Mouse (Mus musculus): ENCODE data around the gene Cmtr1.

The Cmtr1 gene

GRCm38 (mm10) chr17:29669030-29669429 is 8.6 kb downstream of the Cmtr1 start:
- no peak for DNase-seq (ENCODE audit: low spot score in 2 of 2)

- DNase-seq (ENCODE audit: low spot score in 2 of 2) = no peak
These were observed 9.5 kb downstream of the Cmtr1 start for GRCm38 (mm10) chr17:29669936-29670335.

DNA sequence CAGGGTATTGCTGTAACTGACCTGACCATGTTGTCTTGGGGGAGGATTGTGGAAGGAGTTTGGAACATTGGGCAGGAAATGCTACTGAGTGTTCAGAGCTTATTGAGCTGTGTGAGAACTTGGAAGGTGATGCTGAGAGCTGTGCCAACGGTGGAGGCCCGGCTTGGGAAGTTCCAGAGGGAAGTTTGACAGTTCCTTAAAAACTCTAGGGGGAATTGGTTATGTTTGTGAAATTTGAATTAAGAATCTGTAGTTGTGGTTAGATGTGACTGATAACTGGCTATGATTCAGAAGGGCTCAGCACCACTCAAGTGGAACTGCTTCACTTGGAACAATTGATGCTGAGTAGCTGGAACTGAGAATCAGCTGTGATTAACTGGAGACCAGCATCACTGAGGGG is 10.6 kb downstream of the Cmtr1 start:
- no peak for DNase-seq (ENCODE audit: low spot score in 2 of 2)

DNA sequence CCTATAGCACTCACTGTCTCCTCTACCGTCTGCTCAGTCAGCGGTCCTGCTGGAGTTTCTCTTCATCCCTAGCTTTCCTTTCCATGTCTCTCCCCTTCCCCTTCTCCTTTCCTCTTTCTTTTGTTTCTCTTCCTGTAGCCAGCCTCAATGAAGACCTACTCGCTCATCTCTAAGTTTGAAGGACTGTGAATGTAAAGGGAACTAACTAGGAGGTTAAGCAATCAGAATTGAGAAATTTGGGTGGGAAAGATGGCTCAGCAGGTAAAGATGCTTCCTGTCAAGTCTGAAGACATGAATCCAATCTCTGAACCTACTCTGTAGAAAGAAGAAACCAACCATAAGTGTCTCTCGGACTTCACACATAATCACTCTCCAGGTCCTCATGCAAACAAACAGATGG is 12.9 kb downstream of the Cmtr1 start:
- no peak for DNase-seq (ENCODE audit: low spot score in 2 of 2)

DNA sequence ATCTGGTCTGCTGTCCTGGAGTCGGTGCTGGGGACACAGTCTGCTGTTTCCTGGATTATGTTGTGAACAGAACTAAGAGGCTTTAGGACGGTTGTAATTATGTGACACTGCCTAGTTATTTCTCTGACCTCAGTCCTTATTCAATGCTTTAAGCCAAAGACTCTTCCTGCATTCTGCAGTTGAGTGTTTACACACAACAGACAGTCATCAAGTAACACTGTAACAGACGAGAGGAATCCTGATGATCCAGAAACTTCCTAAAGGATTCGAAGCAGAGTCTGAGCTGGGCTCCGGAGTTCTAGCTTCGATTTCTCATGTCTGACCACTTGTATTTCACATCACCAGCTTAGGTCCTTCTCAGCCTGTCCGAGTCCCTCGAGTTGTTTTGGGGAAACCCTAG is 18.1 kb downstream of the Cmtr1 start:
- DNase-seq (ENCODE audit: low spot score in 2 of 2) = no peak

DNA sequence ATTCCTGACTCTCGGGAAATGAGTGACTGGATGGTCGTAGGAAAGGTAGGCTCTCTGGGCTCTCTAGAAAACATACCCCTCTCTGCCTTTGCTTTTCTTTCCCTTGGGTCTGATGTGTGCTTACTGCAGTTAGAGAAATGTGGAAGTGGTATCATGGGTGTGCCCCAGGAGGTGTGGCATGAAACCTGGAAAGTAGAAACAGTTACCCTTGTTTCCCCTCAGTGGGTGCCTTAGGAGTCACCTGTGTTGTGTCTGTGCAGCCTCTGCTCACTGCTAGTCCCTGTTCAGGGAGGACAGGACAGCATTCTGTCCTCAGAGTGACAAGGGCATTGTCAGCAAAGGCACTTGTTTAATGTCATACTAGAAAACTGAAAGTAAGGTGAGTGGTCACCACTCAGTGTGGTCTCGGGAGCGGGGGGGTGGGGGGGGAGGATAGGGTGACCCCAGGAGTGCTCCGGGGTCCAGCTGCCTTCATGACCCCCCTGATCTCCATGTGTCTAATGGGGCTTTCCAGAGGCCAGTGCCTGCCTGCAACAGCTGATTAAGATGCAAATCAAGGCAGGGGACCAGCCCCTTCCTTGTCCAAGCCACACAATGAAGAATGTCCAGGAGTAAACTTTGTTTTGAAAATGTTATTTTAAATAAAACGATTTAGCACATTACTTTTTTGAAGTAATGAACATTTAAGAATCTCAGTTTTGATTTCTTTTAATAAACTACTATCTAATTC is 18.8 kb downstream of the Cmtr1 start:
- DNase-seq (ENCODE audit: low spot score in 2 of 2) = no peak

GRCm38 (mm10) chr17:29680174-29680573 is 19.8 kb downstream of the Cmtr1 start:
- DNase-seq (ENCODE audit: low spot score in 2 of 2) = no peak

- no peak for DNase-seq (ENCODE audit: low spot score in 2 of 2)
These were observed 20.5 kb downstream of the Cmtr1 start for GRCm38 (mm10) chr17:29680921-29681320.

DNA sequence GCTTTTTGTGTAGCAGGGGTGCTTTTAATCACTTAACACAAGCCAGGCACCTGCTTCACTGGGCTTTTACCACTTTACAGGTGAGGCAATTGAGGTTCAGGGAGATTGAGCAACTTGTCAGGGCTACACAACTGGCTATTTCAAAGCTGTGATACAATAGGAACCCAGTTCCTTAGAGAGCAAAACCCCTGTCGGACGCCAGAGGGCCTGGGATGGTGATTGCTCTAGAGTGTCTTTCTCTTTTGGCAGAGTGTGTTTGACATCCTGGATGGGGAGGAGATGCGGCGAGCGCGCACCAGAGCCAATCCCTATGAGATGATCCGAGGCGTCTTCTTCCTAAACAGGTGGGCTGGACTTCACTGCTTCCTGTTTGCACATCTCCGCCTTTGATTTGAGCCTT is 21.3 kb downstream of the Cmtr1 start:
- DNase-seq (ENCODE audit: low spot score in 2 of 2) = no peak

- no peak for DNase-seq (ENCODE audit: low spot score in 2 of 2)
These were observed 21.9 kb downstream of the Cmtr1 start for GRCm38 (mm10) chr17:29682261-29682660.

DNA sequence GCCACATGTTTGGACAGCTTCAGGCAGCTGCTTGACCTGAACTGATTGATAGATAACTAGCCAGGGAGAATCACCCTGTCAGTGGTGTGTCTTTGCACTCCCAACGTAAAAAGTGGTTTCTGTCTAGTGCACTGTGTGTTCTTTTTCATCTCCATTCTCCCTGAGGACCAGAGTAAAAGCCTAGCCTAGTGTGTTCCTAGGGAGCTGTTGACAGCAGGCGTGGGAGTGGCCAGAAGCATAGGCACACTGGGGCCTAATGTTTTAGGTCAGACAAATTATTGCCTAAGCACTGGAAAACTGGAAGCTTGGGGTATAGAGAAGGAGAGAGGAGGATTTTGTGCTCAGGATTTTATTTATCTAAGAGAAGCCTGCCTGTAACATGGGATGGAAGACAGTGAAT is 22.7 kb downstream of the Cmtr1 start:
- no peak for DNase-seq (ENCODE audit: low spot score in 2 of 2)

- DNase-seq (ENCODE audit: low spot score in 2 of 2) = no peak
These were observed 23.9 kb downstream of the Cmtr1 start for GRCm38 (mm10) chr17:29684275-29684674.

- no peak for DNase-seq (ENCODE audit: low spot score in 2 of 2)
These were observed 26.4 kb downstream of the Cmtr1 start for GRCm38 (mm10) chr17:29686771-29687170.

GRCm38 (mm10) chr17:29687373-29687772 is 27.0 kb downstream of the Cmtr1 start:
- DNase-seq (ENCODE audit: low spot score in 2 of 2) = no peak

DNA sequence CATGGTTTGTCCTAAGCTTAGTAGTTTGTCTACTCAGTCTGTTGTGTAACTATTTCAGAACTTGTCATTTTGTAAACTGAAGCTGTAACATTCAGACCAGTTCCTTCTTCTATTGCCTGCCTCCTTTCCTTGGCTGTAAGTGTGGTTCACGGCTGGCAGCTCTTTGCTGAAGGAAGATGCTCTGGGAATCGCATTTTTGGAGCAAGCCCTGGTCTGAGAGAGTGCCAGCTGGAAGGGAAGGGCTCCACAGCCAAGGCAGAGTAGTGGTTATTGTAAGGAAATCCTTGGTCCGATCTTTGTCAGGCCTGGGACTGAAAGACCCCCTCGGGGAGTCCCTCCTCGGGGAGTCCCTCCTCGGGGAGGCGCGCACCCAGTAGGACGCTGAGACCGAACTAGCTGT is 28.2 kb downstream of the Cmtr1 start:
- DNase-seq (ENCODE audit: low spot score in 2 of 2) = no peak

DNA sequence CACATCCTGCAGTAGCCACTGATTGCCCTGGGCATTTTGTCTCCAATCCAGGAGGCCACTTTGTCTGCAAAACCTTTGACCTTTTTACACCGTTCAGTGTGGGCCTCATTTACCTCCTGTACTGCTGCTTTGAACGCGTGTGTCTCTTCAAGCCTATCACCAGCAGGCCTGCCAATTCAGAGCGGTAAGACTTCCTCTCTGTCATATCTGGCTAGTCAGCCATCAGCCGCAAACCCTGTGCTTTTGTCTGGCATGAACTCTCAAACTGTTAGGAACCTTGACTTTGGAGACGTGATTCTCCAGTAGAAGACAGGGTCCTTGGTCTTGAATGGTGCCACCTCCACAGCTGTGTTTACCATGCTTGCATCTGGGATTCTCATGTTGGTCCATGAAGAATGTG is 29.9 kb downstream of the Cmtr1 start:
- no peak for DNase-seq (ENCODE audit: low spot score in 2 of 2)

DNA sequence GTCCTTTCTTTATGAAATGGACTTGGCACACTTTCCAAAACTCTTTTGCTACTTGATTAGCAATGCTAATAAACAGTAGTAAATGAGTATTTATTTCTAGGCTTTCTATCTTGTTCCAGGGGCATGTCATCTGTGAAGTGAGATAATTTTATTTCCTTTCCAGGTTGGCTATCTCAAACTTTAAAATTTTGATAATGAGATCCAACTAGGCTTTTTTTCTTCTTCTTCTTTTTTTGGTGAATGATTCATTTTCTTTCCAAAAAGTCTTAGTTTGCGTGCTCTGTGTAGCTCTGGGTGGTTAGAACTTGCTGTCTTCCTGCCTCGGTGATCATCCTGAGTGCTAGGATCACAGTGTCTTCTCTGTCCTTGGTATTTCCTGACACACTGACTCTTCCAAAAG is 32.4 kb downstream of the Cmtr1 start:
- no peak for DNase-seq (ENCODE audit: low spot score in 2 of 2)

GRCm38 (mm10) chr17:29693571-29693970 is 33.2 kb downstream of the Cmtr1 start:
- DNase-seq (ENCODE audit: low spot score in 2 of 2) = no peak

DNA sequence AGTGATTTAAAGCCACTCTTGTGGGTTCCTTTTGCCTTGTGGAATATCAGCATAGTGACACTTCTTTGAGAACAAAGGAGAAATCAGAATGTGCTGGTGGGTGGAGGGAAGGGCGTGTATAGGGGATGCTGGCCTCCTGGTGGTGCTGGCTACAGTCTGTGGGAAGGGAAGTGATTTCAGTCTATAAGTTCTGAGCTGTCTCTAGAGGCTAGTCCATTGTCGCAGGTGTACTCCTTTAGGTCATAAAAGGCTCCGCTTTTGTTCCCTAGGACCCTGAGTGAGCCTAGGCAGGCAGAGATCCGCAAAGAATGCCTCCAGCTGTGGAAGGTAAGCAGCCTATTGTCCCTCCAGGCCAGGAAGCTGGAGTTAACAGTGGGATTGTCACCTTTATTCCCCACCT is 34.1 kb downstream of the Cmtr1 start:
- DNase-seq (ENCODE audit: low spot score in 2 of 2) = no peak

- DNase-seq (ENCODE audit: low spot score in 2 of 2) = no peak
These were observed 36.5 kb downstream of the Cmtr1 start for GRCm38 (mm10) chr17:29696940-29697339.

DNA sequence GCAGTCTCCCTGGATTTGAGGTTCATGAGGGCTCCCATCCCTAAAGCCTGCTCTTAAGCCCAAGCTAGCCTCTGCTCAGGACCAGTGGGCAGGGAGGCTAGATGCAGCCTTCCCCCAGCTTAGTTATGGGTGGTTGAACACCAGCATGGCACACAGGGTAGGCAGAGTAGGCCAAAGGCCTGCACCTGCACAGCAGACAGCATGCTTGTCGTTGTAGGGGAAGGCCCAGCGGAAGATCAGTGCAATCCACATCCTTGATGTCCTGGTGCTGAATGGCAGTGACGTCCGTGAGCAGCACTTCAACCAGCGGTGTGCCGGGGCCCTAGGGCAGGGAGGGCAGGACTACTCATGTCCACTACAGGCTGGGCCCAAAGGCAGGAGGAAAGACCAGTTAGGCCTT is 38.0 kb downstream of the Cmtr1 start:
- no peak for DNase-seq (ENCODE audit: low spot score in 2 of 2)

GRCm38 (mm10) chr17:29700573-29700972 is 40.2 kb downstream of the Cmtr1 start:
- no peak for DNase-seq (ENCODE audit: low spot score in 2 of 2)

- no peak for DNase-seq (ENCODE audit: low spot score in 2 of 2)
These were observed 42.7 kb downstream of the Cmtr1 start for GRCm38 (mm10) chr17:29702938-29703710.

All from right cerebral cortex, adult 2 months (tissue).